Mouse (Mus musculus) adrenal gland, adult 2 months (tissue): ENCODE data around the gene Tmem107. TPM values are rescaled to one million over a fixed set of nuclear protein-coding genes. Genes with fewer than 3 reads are reported as not detected.
"Not testable (repeated sequence)": the region's sequence is repeated elsewhere in the genome, so short reads cannot be mapped to it uniquely, and the experiment has no call there.

Experiments used
- DNase-seq: peaks from one replicate; pipeline ENCODE4 v3.0.0; 2021
- polyA plus RNA-seq: library from polyadenylated mRNA; depleted of rRNA; stranded (reverse); fragments of >200 nt; gene quantifications from 2 replicates; pipeline ENCODE4 v1.2.3, GENCODE M21; 2012
- total RNA-seq, 2 experiments: library from RNA; stranded (reverse); gene quantifications; 2 replicates each; pipeline ENCODE4 v1.2.3; 2021

The Tmem107 gene
- total and polyA plus RNA-seq, 3 experiments: 9.5 to 46.6 (median 16.9) TPM

DNA sequence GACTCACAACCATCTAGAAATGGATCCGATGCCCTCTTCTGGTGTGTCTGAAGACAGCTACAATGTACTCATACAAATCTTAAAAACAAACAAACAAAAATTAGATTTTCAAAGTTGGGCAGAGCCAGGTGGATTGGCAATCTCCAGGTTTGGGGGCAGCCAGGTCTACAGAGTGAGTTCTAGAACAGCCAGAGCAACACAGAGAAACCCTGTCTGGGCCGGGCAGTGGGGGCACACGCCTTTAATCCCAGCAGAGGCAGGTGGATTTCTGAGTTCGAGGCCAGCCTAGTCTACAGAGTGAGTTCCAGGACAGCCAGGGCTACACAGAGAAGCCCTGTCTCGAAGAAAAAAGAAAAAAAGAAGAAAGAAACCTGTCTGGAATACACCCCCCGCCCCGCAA lies 23.2 kb downstream of the Tmem107 start:
- not testable (repeated sequence) for DNase-seq

DNA sequence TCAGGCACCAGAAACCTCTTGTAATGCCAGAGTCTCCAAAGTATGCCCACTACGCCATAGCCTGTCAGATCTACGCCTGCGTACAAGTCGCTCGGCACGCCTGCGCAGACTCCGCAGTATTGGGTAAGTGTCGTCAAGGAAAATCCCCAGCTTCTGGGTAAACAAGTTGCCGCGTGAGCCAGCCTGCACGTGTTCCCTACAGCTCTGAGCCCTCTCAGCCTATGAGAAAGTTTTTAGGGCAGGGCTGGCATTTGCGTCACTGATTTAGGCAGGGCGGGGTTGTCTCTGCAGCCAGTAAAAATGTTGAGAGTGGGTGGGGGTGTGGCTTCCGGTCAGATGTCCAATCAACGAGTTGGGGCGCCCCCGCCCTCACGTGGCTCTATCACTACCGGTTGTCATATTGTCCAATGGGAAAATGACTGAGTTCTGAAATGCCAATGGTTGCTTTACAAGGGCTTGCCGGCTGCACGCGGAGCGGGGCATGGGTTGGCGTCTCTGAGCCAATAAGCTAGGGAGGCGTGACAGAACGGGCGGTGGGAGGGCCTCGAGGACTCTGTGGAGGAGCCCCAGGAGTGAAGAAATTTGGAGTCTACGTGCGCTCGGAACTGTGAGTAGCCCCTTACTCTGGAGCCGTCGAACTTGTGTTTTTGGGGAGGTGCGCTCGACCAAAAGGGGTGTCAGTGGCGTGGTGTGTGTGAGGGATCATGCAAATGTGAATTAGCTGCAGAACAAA lies 24.3 kb downstream of the Tmem107 start, which contains the start of gene Per1:
Gene Per1 (plus strand): TSS at position 521 of the 733 bp plus-strand sequence.
- peak; percentile 99 for DNase-seq

- DNase-seq: no peak
These were observed 25.1 kb downstream of the Tmem107 start for GRCm38 (mm10) chr11:69095511-69096231.

DNA sequence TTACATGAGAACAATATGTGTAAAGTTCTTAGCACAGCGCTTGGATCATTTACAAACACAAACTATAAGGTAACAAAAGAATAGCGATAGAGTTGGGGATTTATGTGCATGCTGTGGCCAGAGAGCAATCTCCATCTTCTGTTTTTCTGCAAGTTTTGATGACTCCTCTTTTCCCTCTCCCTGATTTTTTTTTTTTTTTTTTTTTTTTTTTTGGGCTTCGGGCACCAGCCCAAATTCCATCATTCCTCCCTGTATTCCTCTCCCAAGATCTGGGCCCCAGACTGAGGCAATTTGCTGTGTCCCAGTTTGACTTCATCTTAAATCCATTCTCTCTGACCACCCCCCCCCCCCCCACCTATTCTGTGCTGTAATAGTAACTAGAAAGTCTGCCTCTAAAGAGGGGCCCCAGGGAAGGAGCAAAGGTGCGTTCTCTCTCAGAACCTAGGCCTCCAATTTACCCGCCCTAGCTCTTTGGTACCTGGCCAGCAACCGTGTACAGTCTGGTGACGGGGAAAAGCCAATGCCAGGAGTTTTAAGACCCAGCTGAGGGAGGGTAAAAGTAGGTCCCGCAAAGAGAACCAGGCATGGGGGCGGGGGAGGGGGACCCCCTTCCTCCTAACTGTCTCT lies 25.9 kb downstream of the Tmem107 start:
- no peak for DNase-seq

DNA sequence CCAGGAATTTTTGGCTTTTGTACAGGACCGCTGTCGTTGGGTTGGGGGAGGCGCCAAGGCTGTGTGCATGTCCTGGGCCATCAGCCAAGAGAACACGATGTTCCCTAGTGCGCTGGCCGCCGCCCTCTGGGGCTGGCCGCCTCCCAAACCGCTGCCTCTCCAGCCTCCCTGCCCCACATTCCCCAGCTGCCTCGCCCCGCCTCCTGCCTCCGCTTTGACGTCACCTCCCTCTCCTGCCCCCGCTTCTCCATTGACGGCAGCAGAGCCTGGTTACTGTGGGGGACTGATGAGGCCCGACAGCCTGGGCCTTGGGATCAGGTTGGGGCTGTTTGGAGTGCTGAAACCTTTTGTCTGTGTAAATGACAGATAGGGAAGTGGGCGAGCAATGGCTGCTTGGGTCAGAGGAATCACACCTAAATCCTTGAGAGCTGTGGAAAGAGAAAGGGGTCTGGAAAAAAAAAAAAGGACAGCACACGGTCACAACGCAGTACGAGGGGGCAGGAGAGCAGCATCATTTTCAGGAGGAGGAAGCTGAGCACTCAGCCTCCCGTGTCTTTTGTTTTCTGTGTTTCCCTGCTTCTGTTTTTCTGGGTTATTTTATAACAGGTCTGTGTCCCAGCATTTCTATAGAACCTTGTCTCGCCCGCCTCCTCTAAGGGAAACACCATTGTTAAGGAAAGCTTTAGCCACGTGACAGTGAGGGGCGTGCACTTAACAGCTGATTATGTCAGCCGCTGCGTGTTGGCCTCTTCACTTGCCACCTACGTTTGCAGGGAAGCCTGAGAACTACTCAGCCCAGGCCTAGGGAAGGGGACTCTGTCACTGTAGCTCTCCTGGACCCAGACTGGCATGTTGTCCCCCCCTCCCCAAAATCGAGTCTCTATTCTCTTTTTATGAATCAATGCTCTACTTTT lies 26.6 kb downstream of the Tmem107 start:
- DNase-seq: peak; percentile 100

- no peak for DNase-seq
These were observed 27.6 kb downstream of the Tmem107 start for GRCm38 (mm10) chr11:69098039-69098761.

DNA sequence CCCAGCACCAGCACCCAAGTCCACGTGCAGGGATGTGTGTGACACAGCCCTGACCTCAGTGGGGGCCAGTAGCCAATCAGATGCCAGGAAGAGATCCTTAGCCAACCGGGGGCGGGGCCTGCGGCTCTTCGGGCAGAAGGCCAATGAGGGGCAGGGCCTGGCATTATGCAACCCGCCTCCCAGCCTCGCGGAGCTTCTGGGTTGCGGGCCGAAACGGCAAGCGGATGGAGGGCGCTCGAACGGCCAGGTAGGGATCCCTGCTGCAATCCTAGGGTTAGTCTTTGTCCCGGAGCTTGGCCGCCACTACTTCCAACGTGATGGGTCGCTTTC lies 28.1 kb downstream of the Tmem107 start:
- peak; percentile 99 for DNase-seq

DNA sequence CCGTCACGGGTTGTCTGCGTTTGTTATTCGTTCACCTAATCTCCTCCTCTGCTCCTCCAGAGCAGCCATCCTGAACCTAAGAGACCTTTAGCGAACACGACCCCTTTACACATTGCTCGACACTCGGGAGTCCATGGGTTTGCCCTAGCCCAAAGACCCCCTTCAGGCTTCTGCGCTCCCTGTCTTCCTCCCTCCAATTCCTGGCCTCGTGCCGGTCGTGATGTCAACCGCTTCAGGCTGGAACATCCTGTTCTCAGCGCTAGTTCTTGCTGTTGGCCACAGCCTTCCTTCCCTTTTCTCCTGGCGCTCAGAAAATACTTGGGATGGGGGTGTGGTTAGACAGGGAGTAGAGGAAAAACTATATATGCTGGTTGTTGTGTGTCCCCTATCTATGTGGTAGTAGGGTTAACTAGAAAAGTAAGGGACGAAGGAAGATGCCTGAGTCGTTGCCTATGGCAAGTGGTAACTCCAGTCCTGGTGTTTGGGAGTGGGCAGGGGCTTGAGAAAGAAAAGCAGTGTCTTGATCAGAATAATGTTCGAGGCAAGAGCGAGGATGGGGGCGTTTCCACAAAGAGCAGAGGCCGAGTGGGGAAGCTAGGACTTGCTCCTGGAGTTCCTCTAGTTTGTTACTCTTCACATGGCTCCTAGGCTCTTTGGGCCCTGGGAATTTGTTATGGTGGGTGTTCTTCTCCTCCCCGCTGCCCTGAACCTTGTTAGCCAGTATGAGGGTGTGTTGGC lies 28.7 kb downstream of the Tmem107 start:
- peak; percentile 78 for DNase-seq

GRCm38 (mm10) chr11:69099915-69100345 lies 29.3 kb downstream of the Tmem107 start:
- peak; percentile 98 for DNase-seq

- DNase-seq: peak; percentile 13
These were observed 30.2 kb downstream of the Tmem107 start for GRCm38 (mm10) chr11:69100639-69101360.

DNA sequence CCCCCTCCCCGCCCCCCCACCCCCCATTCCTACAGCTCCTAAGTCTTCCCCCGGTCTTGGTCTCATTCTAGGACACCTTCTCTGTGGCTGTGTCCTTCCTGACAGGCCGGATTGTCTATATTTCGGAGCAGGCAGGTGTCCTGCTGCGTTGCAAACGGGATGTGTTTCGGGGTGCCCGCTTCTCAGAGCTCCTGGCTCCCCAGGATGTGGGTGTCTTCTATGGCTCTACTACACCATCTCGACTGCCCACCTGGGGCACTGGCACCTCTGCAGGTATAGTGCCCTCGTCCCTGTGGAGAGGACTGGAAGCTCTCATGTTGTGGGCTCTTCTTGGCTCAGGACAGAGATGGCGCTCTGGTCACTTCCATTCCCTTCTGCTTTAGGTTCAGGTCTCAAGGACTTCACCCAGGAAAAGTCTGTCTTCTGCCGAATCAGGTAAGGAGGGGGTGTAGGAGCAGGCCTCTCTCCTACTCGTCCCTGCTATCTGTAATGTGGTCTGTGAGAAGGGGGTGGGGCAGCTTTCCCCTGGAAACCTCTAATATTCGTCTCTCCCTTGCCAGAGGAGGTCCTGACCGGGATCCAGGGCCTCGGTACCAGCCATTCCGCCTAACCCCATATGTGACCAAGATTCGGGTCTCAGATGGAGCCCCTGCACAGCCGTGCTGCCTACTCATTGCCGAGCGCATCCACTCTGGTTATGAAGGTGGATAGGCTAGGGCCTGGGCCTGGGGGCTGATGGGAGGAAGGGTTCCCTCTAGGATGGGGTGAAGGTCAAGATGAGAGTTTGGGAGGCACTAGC lies 31.2 kb downstream of the Tmem107 start:
- peak; percentile 21 for DNase-seq

DNA sequence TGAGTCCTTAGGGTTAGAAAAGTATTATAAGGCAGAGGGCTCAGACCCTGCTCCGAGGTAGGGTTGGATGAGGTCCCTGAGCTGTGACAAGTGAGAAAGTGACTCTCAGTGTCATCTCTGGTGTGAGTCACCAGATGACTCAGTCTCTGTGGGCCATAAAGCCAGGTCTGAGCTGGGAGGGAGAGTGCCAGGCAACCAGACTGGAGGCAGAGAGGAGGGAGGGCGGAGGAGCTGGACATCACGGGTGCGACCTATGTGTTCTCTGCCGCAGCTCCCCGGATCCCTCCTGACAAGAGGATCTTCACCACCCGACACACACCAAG lies 31.8 kb downstream of the Tmem107 start:
- peak; percentile 87 for DNase-seq

- DNase-seq: no peak
These were observed 32.5 kb downstream of the Tmem107 start for GRCm38 (mm10) chr11:69103121-69103520.

GRCm38 (mm10) chr11:69103531-69104435 lies 33.2 kb downstream of the Tmem107 start:
- no peak for DNase-seq

DNA sequence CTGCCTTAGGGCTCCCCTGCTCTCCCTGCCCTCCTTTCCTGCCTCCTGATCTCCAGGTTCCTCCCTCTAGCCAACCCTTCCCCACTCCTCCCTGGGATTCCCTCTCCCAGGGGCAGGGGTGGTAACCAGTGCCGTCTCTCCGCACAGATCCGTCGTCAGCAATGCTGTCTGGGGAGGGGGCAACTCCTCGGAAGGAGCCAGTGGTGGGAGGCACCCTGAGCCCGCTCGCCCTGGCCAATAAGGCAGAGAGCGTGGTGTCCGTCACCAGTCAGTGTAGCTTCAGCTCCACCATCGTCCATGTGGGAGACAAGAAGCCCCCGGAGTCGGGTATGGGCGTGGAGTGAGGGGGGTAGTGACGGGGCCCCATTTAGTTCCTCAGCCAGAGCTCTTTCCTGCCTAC lies 33.9 kb downstream of the Tmem107 start:
- DNase-seq: no peak

GRCm38 (mm10) chr11:69105227-69105626 lies 34.6 kb downstream of the Tmem107 start:
- DNase-seq: no peak

DNA sequence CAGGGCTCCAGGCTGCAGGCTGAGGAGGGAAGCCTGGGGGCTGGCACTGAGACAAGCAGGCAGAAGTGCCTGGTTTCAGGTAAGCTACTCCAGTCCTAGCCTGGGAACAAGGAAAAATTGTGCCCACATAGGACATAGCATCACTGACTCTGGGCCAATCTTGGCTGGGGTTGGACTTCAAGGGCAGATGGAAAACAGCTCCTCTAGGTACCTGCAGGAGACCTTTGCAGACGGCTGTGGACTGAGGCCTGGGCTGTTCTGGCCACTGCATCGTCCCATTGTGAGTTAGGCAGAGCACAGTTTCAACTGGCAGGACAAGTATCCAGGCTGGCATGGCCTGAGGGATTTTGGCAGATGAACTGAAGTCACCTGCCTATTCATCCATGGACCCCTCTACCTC lies 35.2 kb downstream of the Tmem107 start:
- DNase-seq: no peak

DNA sequence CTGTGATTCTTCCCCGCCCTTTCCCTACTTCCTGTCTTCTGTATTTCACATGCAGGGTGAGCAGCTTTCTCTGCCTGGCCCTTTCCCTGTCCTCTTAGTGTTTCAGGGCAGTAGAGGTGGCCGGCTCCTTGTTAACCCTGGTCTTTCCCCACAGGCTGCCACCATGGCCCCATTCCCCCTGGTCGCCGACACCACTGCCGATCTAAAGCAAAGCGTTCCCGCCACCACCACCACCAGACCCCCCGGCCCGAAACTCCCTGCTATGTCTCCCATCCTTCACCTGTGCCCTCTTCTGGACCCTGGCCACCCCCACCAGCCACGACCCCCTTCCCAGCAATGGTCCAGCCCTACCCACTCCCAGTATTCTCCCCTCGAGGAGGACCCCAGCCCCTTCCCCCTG lies 35.7 kb downstream of the Tmem107 start:
- DNase-seq: no peak
